Mouse (Mus musculus) neural tube, embryonic 15.5 days (tissue): ENCODE results near the gene Lcn4. TPM values are rescaled to one million over a fixed set of nuclear protein-coding genes. Genes with fewer than 3 reads are reported as not detected.

Source experiments
- ATAC-seq: fragments of 200-750 bp; cut with Nextera tagmentation; 2 replicates; pipeline ENCODE4 v1.8.0; 2017; ENCODE audit warnings: mild to moderate bottlenecking, moderate TSS enrichment, moderate library complexity; ENCODE audit not compliant: low FRiP score
- H3K27ac ChIP-seq: fragments of 300-500 bp; sonication (generic); replicated peaks from 2 replicates; pipeline ENCODE4 v1.5.1; 2015; ENCODE audit warnings: mild to moderate bottlenecking, inconsistent platforms
- H3K27me3 ChIP-seq: fragments of 300-500 bp; sonication (generic); replicated peaks from 2 replicates; pipeline ENCODE4 v1.6.1; 2015; ENCODE audit warnings: inconsistent platforms
- H3K36me3 ChIP-seq: fragments of 300-500 bp; sonication (generic); 2 replicates; pipeline ENCODE4 v1.6.1; 2015; ENCODE audit warnings: inconsistent platforms
- H3K4me1 ChIP-seq: fragments of 300-500 bp; sonication (generic); 2 replicates; pipeline ENCODE4 v1.6.1; 2015; ENCODE audit warnings: inconsistent platforms
- H3K4me2 ChIP-seq: fragments of 300-500 bp; sonication (generic); 2 replicates; pipeline ENCODE4 v1.6.1; 2015; ENCODE audit warnings: inconsistent platforms, mild to moderate bottlenecking, moderate library complexity
- H3K4me3 ChIP-seq: fragments of 300-500 bp; sonication (generic); replicated peaks from 2 replicates; pipeline ENCODE4 v1.5.1; 2015; ENCODE audit warnings: mild to moderate bottlenecking, inconsistent platforms
- H3K9ac ChIP-seq: fragments of 300-500 bp; sonication (generic); replicated peaks from 2 replicates; pipeline ENCODE4 v1.6.1; 2015; ENCODE audit warnings: mild to moderate bottlenecking, inconsistent platforms
- H3K9me3 ChIP-seq: fragments of 300-500 bp; sonication (generic); replicated peaks from 2 replicates; pipeline ENCODE4 v1.6.1; 2016; ENCODE audit warnings: inconsistent platforms
- WGBS: fragments of 180-500 bp; shearing (Covaris S2); methylation state at CpG from one replicate; pipeline ENCODE4 v1.1.7; 2015; ENCODE audit warnings: mixed read lengths; 5-methylcytosine and 5-hydroxymethylcytosine counted together
- polyA plus RNA-seq: library from polyadenylated mRNA; unstranded; fragments of >200 nt; fragmentation: Nextera tagmentation; extraction: Ambion mirVana; gene quantifications from 2 replicates; pipeline ENCODE4 v1.2.1, GENCODE M21; 2015

Gene Lcn4
- polyA plus RNA-seq, 1 experiment from 2014 or later: not detected

GRCm38 (mm10) chr2:26643942-26644341, 27.1 kb downstream of the Lcn4 start:
- Histone ChIP-seq H3K27ac (no peak overlapping the region), H3K27me3 (no peaks in the 10 kb centered on the region), H3K36me3 (no peaks in the 10 kb centered on the region), H3K9ac (no peak overlapping the region), H3K4me3 (no peak overlapping the region), H3K4me1 (peaks cover 4% of the 10 kb centered on the region), H3K9me3 (no peaks in the 10 kb centered on the region), H3K4me2 (no peak overlapping the region)
- WGBS: 59% methylated on average over 2 of the region's 2 CpGs
- ATAC-seq: no peak

- ATAC-seq: no peak
- no peak overlapping the region for H3K4me3 ChIP-seq
- 88% methylated on average over 7 of the region's 7 CpGs for WGBS
- no peaks in the 10 kb centered on the region for H3K9me3 ChIP-seq
- peaks cover 19% of the 10 kb centered on the region for H3K36me3 ChIP-seq
- no peak overlapping the region for H3K27ac ChIP-seq
- H3K4me1 ChIP-seq: peaks cover 30% of the 10 kb centered on the region
- H3K27me3 ChIP-seq: no peaks in the 10 kb centered on the region
- no peak overlapping the region for H3K9ac ChIP-seq
- H3K4me2 ChIP-seq: no peak overlapping the region
Measured at GRCm38 (mm10) chr2:26641006-26641647, 30.0 kb downstream of the Lcn4 start.

- ATAC-seq: peak; percentile 84
- WGBS: 5% methylated on average over 49 of the region's 49 CpGs
- Histone ChIP-seq H3K27ac (peak overlapping the region; percentile 83), H3K4me1 (peaks cover 39% of the 10 kb centered on the region), H3K4me3 (peak overlapping the region; percentile 83), H3K9me3 (no peaks in the 10 kb centered on the region), H3K27me3 (no peaks in the 10 kb centered on the region), H3K36me3 (peaks cover 29% of the 10 kb centered on the region), H3K9ac (peak overlapping the region; percentile 88), H3K4me2 (peak overlapping the region; percentile 72)
Measured at GRCm38 (mm10) chr2:26639838-26640830, 30.9 kb downstream of the Lcn4 start.

GRCm38 (mm10) chr2:26639083-26639482, 32.0 kb downstream of the Lcn4 start:
- peaks cover 40% of the 10 kb centered on the region for H3K36me3 ChIP-seq
- peak overlapping the region; percentile 72 for H3K4me2 ChIP-seq
- peak; percentile 58; the same call in 1 of the 2 replicates for ATAC-seq
- H3K9ac ChIP-seq: peak overlapping the region; percentile 88
- H3K4me1 ChIP-seq: peaks cover 49% of the 10 kb centered on the region
- WGBS: 5% methylated on average over 8 of the region's 8 CpGs
- H3K27ac ChIP-seq: peak overlapping the region; percentile 49; the same call in 1 of the 2 replicates
- H3K27me3 ChIP-seq: no peaks in the 10 kb centered on the region
- peak overlapping the region; percentile 83 for H3K4me3 ChIP-seq
- H3K9me3 ChIP-seq: no peaks in the 10 kb centered on the region

GRCm38 (mm10) chr2:26638572-26638971, 32.5 kb downstream of the Lcn4 start:
- WGBS: 71% methylated on average over 5 of the region's 5 CpGs
- H3K27ac ChIP-seq: no peak overlapping the region
- H3K36me3 ChIP-seq: peaks cover 42% of the 10 kb centered on the region
- peaks cover 54% of the 10 kb centered on the region for H3K4me1 ChIP-seq
- H3K4me3 ChIP-seq: peak overlapping the region; percentile 83
- peak overlapping the region; percentile 72 for H3K4me2 ChIP-seq
- H3K9ac ChIP-seq: 0 out of 2 replicates have a peak overlapping the region, but pooled peaks have one; percentile 88
- ATAC-seq: no peak
- H3K9me3 ChIP-seq: no peaks in the 10 kb centered on the region
- H3K27me3 ChIP-seq: no peaks in the 10 kb centered on the region

- Histone ChIP-seq H3K4me2 (peak overlapping the region; percentile 72), H3K9me3 (no peaks in the 10 kb centered on the region), H3K9ac (no peak overlapping the region), H3K27me3 (no peaks in the 10 kb centered on the region), H3K4me1 (peaks cover 59% of the 10 kb centered on the region), H3K4me3 (peak overlapping the region; percentile 83; the same call in 1 of the 2 replicates), H3K36me3 (peaks cover 42% of the 10 kb centered on the region), H3K27ac (no peak overlapping the region)
- 84% methylated on average over 5 of the region's 5 CpGs for WGBS
- ATAC-seq: no peak
Measured at GRCm38 (mm10) chr2:26638039-26638438, 33.0 kb downstream of the Lcn4 start.

GRCm38 (mm10) chr2:26637316-26637932, 33.7 kb downstream of the Lcn4 start:
- Histone ChIP-seq H3K27ac (no peak overlapping the region), H3K36me3 (peaks cover 42% of the 10 kb centered on the region), H3K27me3 (no peaks in the 10 kb centered on the region), H3K9ac (no peak overlapping the region), H3K4me3 (no peak overlapping the region), H3K4me2 (peak overlapping the region; percentile 72; the same call in 1 of the 2 replicates), H3K4me1 (peaks cover 65% of the 10 kb centered on the region), H3K9me3 (no peaks in the 10 kb centered on the region)
- 90% methylated on average over 4 of the region's 4 CpGs for WGBS
- no peak for ATAC-seq

- H3K36me3 ChIP-seq: peaks cover 42% of the 10 kb centered on the region
- ATAC-seq: no peak
Measured at GRCm38 (mm10) chr2:26636325-26636635, 34.8 kb downstream of the Lcn4 start.

GRCm38 (mm10) chr2:26635489-26636324, 35.4 kb downstream of the Lcn4 start:
- H3K27me3 ChIP-seq: no peaks in the 10 kb centered on the region
- no peak overlapping the region for H3K4me3 ChIP-seq
- no peak overlapping the region for H3K27ac ChIP-seq
- no peak overlapping the region for H3K9ac ChIP-seq
- H3K4me2 ChIP-seq: no peak overlapping the region
- no peak for ATAC-seq
- H3K9me3 ChIP-seq: no peaks in the 10 kb centered on the region
- 82% methylated on average over 21 of the region's 21 CpGs for WGBS
- H3K4me1 ChIP-seq: peaks cover 82% of the 10 kb centered on the region
- peaks cover 42% of the 10 kb centered on the region for H3K36me3 ChIP-seq

More at GRCm38 (mm10) chr2:26636325-26636635, 34.8 kb downstream of the Lcn4 start:
- H3K27ac ChIP-seq: no peak overlapping the region
- H3K27me3 ChIP-seq: no peaks in the 10 kb centered on the region
- peaks cover 76% of the 10 kb centered on the region for H3K4me1 ChIP-seq
- H3K9me3 ChIP-seq: no peaks in the 10 kb centered on the region
- H3K9ac ChIP-seq: no peak overlapping the region
- no peak overlapping the region for H3K4me2 ChIP-seq
- H3K4me3 ChIP-seq: no peak overlapping the region
- 34% methylated on average over 2 of the region's 2 CpGs for WGBS

- WGBS: 71% methylated on average over 12 of the region's 12 CpGs
- no peak overlapping the region for H3K4me2 ChIP-seq
- no peaks in the 10 kb centered on the region for H3K27me3 ChIP-seq
- H3K9ac ChIP-seq: no peak overlapping the region
- H3K36me3 ChIP-seq: peaks cover 42% of the 10 kb centered on the region
- no peak for ATAC-seq
- peaks cover 90% of the 10 kb centered on the region for H3K4me1 ChIP-seq
- no peaks in the 10 kb centered on the region for H3K9me3 ChIP-seq
- H3K4me3 ChIP-seq: no peak overlapping the region
- H3K27ac ChIP-seq: no peak overlapping the region; the same call in 1 of the 2 replicates
Measured at GRCm38 (mm10) chr2:26634629-26635488, 36.2 kb downstream of the Lcn4 start.
